Mouse (Mus musculus) right cerebral cortex, postnatal 4 days (tissue): ENCODE results near the gene Tex52.
"Not testable (repeated sequence)": the region's sequence is repeated elsewhere in the genome, so short reads cannot be mapped to it uniquely, and the experiment has no call there.

Source experiments
- DNase-seq: peaks from one replicate; pipeline ENCODE4 v3.0.0-alpha.2; 2022

Tex52 gene

DNA sequence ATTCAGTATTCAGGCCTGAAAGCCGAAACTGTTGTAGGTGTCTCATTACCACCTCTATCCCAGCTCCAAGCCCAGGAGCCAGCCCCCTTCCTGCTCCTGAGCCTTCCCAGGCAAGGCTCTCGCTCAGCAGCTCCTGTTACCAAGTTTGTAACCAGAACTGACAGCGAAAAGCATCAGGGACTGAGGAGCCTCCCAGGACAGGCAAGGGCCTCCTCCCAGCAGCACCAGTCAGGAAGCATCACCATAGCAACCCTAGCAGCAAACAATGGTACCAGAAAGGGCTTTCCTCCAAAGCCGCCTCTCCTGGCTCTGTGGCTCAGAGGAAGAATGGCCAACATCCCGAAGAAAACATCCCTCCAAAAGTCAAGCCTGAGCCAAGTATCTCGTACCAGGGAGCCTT, at the start of gene Tex52, which contains the start of gene Gm44596:
Tex52 (plus strand) TSS at position 265 of the 400 bp plus-strand sequence.
Gm44596 (plus strand) TSS at position 312 of the 400 bp plus-strand sequence.
- no peak for DNase-seq

DNA sequence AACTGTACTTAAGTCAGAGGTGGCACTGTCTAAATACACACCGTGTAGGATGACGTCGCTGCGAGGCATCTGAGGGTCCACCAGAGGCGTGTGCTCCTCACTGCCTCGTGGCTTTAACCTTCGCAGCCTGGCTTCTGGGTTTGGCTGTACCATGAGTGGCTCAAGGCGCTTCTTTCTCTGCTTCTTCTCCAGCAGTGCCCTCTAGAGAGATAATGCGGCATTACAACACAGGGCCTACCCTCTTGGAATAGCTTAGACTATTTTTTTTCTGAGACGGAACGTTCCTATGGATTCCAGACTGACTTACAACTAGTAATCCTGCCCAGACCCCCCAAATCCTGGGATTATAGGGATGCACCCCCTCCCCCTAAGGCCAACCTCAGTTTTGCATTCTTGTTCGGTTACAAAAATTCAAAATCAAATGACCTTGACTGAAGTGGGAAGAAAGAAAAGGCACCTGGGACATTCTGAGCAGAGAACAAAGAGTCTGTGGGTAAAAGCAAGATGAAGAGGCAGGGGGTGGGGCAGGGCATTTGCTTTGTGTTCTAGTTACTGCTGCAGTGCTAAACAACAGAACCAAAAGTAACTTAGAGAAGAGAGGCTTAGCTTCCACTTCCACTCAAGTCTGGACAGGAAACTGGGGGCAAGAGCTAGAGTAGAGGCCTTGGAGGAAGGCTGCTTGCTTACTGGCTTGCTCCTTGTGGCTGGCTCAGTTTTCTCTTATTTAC, 40.7 kb upstream of the Tex52 start:
- peak; percentile 80 for DNase-seq

DNA sequence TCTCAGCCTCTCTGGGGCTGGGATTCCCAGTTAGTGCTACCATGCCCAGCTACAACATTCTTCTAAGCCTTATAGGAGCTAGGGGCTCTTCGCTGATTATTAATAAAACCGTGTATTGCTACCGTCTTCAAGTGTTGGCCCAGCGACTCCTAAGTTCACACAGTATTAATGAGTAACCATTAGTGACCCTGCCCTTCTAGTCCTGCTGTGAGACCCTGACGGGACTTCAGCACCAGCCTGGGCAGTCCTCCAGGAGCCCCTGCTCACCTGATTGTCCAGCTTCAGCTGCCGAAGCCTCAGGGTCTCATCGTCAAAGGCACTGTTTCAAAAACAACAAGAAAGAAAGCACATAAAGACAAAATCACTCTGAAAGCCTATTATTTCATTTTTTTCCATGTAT, 37.8 kb upstream of the Tex52 start:
- no peak for DNase-seq

DNA sequence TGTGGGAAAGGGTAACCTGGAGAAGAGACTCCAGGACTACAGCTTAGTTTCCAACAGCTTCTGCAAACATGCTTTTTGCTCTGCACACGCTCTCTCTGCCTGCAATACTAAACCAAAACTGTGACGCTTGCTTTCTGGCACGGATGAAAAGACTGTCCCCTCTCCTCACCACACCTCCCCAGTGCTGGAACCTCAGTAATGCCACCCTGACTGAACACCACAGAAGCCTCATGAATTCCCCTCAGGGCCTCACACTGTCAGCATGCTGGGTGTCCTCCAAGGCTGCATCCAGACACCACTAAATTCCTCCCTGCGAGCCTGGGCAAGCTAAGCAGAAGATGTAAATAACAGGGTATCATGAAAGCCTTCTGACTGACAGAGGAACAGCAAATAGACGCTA, 36.4 kb upstream of the Tex52 start:
- no peak for DNase-seq

DNA sequence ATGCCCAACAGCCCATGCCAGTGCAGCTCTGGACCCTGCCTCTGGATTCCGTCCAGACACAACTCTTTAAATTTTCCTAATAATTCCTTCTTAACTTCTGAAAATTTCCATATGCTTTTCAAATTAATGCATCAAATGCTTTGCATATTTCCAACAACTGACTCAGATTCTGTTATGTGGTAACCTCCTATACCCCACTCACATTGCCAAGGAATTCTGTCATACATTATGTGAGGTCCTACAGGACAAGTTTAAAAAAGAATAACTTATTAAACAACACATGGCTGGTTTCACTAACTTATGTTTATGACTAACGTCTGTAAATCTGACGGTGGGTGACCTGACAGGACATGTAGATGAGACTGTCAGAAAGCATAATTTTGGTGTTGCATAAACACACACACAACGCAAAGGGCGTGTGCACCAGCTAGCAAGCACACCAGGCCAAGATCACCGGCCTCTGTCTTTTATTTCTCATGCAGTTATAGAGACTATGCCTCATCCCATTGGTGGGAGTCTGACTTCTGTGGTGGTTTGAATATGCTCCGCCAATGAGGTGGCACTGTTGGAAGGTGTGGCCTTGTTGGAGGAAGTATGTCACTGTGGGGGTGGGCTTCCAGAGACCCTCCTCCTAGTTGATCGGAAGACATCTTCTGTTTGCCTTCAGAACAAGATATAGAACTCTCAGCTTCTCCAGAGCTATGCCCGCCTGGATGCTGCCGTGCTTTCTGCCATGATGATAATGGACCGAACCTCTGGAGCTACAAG, 33.1 kb upstream of the Tex52 start:
- no peak for DNase-seq

DNA sequence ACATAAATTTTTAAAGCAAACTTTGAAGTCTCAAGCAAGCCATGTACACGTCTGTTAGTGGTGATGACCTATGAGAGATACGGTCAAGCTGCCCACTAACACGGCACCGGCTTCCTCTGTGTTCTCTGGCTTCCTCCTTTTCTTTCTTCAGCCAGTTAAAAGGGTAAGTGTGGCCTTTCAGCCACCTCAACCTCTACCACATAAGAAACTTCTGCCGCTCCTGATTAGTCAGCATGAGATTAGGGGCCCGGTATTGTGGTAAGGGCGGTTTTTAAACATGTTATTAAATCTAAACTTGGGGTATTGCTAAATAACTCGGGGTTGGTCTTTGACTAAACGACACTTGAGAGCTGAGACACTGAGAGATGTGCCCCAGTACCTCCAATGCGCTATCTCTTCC, 29.6 kb upstream of the Tex52 start:
- DNase-seq = no peak

DNA sequence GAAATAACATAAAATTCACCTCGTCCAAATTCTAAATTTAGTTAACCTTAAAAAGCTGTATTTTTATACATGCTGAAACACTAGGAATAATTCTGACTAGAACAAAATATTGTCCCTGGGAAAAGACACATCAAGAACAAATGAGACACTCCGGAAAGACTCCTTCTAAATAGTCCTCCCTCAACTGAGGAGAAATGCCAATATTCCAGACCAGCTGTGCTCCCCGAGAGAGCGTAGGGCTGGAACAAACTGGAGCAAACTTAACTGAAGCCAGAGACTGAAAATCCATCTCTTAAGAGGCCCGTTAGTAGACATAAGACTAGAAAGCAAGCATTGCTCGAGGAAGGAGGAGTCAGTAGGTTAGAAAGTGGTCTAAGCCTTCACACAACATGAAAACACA, 28.5 kb upstream of the Tex52 start:
- DNase-seq = no peak

DNA sequence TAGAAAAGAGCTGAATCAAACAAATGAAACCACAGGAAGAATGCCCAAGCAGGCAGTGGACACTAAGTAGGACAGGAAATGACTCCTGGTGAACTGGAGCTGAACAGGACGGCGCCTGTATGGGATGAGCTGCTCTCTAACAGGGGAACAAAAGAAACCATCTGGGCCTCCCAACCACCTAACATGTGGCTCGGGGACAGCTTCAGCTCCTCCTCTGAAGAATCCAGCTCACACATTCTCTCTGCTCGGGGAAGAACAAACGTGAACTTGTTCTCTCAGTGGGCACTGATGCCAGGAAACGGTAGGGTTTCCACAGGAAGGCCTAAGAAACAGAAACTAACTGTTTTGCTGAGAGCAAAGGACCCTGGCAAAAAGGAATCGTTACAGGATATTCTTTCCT, 25.5 kb upstream of the Tex52 start:
- DNase-seq = no peak

DNA sequence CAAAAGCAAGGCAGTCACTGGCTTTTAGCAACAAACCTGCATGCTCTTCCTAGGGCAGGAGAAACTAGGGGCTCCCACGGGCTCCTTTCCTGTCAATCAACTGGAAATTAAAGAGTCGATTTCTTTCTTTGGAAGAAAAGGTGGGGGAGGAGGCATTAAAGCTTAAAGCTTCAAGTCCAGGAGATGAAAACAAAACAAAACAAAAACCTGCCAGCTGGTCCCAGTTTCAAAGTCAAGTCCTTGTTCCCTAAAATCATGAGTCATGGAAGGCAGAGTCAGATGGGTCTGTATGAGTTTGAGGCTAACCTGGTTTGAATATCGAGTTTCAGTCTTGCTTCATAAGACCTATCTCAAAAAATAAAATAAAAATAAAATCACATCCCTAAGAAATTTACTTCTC, 21.1 kb upstream of the Tex52 start:
- no peak for DNase-seq

DNA sequence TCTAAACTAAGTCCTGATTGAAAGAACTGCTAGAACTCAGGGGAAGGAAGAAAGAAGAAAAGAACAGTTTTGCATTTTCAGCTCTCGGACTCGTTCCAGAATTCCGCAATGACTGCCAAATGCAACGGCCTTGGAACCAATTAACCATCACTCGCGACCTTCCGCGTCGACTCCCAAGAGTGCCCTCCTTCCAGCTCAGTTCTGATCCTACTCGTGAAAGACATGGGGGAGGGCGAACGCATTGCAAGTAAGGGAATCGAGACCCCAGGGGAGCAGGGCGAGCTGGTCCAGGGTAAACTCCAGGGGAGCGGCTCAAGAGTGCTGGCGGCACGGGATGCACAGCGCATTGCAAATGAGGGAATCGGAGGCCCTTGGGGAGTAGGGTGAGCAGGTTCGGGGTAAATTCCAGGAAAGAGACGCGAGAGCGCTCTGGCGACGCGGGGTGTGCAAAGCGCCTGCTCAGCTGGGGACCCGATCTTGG, 20.0 kb upstream of the Tex52 start:
- no peak for DNase-seq

DNA sequence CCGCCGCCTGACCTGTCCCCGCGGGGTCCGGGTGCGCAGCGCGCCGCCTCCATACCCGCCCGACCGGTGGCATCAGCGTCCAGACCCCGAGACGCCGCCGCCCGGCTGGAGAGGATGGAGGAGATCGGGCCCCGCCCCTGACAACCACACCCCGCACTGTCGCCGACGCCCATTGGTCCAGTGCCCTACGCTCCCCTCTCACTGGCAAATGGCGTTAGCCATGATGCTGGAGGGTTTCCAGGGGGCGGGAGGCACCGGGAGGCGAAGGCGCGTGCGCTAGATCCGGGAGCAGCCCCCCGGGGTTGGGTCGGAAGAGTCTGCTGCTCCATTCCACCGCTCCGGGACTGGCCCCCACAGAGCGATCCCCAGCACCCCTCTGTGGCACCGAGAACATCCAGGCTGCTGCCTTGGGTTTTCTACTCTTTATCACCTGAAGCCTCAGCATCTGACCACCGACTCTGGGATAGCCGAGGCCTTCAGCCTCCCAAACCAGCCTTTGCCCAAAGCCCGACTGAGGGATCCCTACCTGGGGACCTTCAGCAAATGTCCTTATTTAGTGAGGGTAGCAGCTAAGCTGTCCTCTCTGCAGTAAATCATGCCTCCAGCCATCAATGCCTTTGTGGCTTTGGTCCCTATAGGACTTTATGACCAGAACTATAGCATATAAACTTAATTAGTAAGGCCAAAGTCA, 19.4 kb upstream of the Tex52 start, which contains the start of gene Tulp3:
Tulp3 (minus strand) TSS at position 126 of the 691 bp plus-strand sequence.
- DNase-seq = peak; percentile 99

DNA sequence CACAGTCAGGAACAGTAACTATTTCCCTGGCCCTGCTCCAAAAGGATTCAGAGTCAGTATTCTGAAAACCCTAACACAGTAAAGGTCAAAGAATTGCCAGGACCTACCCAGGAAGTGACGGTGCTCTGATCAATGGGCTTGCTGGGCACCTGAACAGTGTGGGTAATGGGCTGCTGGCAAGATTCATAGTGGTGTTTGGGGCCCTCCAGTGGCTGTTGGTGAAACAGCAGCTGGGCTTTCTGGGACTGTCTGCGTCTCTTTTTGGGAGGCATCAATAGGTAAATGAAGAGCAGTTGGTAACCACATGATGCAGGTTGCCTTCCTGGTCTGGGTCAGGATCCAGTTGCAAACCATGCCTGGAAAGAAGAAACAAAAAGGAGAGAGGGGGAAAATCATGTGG, 16.3 kb upstream of the Tex52 start:
- peak; percentile 73 for DNase-seq

DNA sequence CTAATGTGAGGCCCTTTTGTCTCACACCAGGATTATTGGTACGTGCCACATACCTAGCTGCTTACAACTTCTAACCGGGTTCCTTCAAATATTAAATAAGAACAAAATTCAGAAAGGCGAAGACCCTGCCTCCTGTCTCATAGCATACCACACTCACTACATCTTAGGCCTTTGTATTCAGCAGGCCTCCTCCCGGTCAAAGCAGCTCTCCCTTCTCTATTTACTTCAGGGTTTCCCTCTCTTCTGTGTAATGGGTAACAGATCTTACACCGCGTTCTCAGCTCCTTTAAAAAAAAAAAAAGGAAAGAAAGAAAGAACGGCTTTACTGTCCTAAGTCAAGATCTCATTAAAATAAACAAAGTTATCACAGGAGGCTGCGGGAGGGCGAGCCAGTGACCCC, 13.4 kb upstream of the Tex52 start:
- no peak for DNase-seq

DNA sequence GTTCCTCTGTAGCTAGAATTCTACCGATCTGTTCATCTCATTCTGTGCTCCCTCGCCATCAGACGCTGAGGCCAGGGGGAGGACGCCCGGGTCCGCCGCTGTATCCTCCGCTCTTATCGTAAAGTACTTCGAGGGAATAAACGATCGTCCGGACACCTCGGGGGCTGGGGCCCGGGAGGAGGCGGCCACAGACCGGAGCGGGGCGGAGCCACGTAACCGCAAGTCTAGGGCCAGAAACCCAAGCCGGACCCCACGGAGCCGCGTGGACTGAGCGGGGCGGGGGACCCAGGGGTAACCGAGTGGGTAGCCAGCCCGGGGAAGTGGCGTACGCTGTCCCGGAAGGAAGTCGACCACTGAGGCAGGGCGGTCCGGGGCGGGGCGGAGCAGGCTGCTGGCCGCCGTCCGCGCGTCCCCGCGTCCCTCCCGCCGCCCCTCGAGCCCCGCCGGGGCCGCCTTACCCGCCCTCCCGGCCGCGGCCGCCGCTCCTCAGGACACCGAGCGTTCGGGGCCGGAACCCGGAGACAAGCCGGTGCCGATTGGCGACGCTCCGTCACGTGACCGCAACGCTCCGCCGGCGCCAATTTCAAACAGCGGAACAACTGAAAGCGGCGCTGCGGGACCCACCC, 12.8 kb upstream of the Tex52 start, which contains the start of the genes Rhno1 and Foxm1:
Rhno1 (minus strand) TSS at position 531 of the 626 bp plus-strand sequence.
Foxm1 (plus strand) TSS at position 587 of the 626 bp plus-strand sequence.
- peak; percentile 86 for DNase-seq

DNA sequence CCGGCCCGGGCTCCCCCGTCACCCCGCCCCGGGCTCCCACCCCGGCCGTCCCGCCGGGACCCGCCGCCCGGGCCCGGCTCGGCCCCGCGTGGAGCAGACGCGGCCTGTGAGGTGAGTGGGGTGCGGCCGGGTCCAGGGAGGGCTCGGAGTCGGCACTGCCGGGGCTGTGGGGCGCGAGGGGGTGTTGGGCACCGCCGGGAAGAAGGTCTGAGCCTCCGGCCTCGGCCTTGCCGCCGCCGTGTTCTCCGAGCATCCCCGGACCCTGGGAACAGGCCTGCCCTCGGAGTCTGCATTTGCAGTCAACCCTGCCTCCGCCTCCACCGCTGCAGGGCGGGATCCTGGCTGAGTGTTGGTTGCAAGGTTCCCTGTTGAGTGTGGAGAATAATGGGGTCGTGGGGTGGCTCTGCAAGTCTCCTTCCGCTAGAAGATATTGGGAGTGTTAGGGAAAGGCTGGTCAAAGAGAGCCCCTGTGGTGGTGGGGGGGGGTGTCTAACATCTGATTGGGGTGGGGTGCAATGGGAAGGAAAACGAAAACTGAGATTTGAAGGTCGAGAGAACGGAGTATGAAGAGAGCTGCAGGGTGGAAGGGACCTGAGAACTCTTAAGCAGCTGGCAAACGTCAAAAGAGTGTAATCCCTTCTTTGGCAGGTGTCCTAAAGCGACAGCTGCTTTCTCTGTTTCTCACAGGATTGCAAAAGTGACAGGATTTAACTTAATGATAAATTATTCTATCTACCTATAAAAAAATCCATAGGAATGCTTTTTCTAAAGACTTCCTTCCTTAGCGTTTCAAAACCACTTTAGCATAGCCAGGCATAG, 12.0 kb upstream of the Tex52 start:
- DNase-seq = no peak

DNA sequence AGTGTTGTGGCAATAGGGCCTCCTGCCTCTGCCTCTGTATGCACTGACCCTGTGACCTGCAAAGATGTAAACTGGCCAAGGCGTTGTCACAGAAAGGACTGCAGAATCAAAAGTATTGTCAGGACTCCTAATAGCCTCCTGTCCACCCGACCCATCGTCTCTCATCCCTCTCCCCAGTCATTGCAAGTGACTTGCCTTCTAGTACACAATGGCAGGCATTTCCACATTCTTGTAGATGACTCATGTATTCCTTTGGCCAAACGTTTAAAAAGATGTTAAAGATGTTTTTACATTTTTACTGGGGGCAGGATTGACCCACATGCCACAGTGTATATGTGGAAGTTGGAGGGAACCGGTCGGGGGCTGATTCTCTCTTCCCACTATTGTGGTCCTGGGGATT, 10.5 kb upstream of the Tex52 start:
- DNase-seq = no peak

DNA sequence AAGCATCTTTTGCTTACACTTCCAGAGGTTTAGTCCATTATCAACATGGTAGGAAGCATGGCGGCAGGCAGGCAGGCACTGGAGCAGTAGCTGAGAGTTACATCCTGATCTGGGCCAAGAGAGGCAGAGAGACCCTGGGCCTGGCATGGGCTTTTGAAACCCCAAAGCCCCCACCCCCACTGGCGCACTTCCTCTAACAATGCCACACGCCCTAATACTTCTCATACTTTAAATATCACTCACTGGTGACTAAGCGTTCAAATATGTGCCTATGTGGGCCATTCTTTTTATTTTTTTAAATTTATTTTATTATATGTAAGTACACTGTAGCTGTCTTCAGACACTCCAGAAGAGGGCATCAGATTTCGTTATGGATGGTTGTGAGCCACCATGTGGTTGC, 8.8 kb upstream of the Tex52 start:
- no peak for DNase-seq

DNA sequence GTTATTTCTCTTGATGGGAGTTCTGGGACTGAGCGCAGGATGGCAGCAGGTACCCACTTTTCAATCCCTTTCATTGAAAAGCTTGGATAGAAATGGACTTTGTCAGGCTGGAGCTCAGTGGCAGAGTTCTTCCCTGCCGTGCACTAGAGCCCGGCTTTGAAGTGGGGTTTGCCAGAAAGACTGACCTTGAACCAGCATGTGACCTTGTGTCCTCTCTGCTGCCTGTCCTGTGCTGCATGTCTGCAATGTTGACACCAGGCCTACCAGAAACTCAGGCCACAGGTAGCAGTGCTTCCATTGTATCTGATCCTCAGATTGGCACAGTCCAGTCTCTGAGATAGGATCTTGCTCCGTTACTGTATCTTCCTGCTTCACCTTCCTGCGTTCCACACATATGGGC, 5.2 kb upstream of the Tex52 start:
- DNase-seq = no peak

DNA sequence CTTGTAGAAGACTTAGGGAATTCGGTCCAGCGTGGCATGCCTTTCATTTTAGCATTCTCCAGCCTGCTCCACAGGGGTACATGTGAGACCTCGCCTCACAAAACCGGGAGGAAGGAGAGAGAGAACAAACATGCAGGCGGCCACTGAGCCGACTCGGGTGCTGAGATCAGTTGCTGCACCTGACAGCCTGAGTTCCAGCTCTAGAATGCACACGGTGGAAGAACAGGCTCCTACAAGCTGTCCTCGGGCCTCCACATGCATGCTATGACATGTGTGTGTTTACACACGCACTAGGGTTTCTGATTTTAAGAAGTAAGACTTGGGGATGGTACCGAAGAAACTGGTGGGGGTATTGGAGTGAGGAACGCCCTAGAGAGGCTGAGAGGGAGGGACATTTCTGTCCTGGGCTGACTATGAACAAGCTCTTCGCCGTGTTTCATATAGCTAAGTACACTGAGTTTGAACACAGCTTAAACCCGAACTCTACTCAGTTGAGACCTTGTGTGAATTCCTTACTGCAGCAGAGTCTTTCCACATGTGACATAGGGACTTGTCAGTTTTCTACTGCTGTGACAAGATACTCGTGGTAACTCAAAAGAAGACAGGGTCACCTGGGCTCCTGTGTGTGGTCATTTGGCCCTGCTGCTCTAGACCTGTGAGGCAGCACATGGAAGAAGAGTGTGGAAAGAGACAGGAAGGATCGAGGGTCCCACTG, 1.3 kb downstream of the Tex52 start:
- DNase-seq = no peak

DNA sequence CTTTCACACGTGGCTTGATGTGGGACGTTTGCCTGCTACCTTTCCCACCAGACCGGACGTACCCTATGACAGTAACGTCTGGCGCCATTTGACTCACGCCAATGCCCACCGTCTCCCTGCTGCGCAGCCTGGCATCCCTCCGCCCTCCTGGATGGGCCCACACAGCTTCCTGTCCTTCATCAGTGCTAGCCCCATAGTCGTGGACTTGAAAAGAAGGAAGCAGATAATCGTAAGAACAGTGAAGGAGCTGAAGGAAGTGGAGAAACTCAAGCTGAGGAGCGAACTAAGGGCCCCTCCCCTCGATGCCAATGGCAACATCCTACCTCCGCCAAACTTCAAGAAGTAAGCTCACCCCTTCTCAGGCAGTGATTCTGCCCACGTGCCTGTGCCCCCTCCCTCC, 4.4 kb downstream of the Tex52 start:
- DNase-seq = no peak

DNA sequence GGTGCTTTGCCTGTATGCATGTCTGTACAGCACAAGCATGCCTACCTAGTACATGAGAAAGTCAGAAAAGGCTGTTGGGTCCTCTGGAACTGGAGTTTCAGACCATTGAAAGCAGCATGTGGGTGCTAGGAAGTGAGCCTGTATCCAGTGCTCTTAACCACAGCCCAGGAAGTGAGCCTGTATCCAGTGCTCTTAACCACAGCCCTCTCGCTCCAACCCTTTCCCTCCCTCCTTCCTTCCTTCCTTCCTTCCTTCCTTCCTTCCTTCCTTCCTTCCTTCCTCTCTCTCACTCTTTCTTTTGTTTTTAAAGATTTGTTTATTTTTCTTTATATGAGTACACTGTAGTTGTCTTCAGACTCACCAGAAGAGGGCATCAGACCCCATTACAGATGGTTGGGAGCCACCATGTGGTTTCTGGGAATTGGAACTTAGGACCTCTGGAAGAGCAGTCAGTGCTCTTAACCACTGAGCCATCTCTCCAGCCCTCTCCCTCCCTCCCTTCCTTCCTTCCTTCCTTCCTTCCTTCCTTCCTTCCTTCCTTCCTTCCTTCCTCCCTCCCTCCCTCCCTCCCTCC, 5.4 kb downstream of the Tex52 start:
- DNase-seq = not testable (repeated sequence)
